Mouse (Mus musculus): Measurements from ENCODE around the gene Adgrb3. TPM values are rescaled to one million over a fixed set of nuclear protein-coding genes. Genes with fewer than 3 reads are reported as not detected.
A peak's percentile ranks its signal among the peaks of the same experiment; 100 is the strongest.

The Adgrb3 gene
- total and polyA plus RNA-seq, 3 experiments: 0.24 to 1.2 (median 1.0) TPM

- DNase-seq: no peak
These were observed 721.9 kb downstream of the Adgrb3 start for GRCm38 (mm10) chr1:25107500-25108101.

- no peak for DNase-seq
These were observed 722.8 kb downstream of the Adgrb3 start for GRCm38 (mm10) chr1:25106679-25107078.

GRCm38 (mm10) chr1:25105367-25105766 lies 724.1 kb downstream of the Adgrb3 start:
- DNase-seq: peak; percentile 6

- no peak for DNase-seq
These were observed 741.3 kb downstream of the Adgrb3 start for GRCm38 (mm10) chr1:25088010-25088719.

- no peak for DNase-seq
These were observed 743.7 kb downstream of the Adgrb3 start for GRCm38 (mm10) chr1:25085616-25086372.

- no peak for DNase-seq
These were observed 747.1 kb downstream of the Adgrb3 start for GRCm38 (mm10) chr1:25082377-25082776.

- DNase-seq: no peak
These were observed 748.1 kb downstream of the Adgrb3 start for GRCm38 (mm10) chr1:25081265-25081849.

GRCm38 (mm10) chr1:25079395-25079794 lies 750.1 kb downstream of the Adgrb3 start:
- no peak for DNase-seq

- no peak for DNase-seq
These were observed 753.6 kb downstream of the Adgrb3 start for GRCm38 (mm10) chr1:25075952-25076351.

GRCm38 (mm10) chr1:25063964-25064363 lies 765.5 kb downstream of the Adgrb3 start:
- no peak for DNase-seq

- DNase-seq: no peak
These were observed 768.6 kb downstream of the Adgrb3 start for GRCm38 (mm10) chr1:25060935-25061334.

GRCm38 (mm10) chr1:25060191-25060590 lies 769.3 kb downstream of the Adgrb3 start:
- no peak for DNase-seq

- no peak for DNase-seq
These were observed 771.9 kb downstream of the Adgrb3 start for GRCm38 (mm10) chr1:25057656-25058055.

- no peak for DNase-seq
These were observed 772.3 kb downstream of the Adgrb3 start for GRCm38 (mm10) chr1:25057212-25057611.

GRCm38 (mm10) chr1:25042091-25042490 lies 787.4 kb downstream of the Adgrb3 start:
- no peak for DNase-seq

GRCm38 (mm10) chr1:25034161-25034560 lies 795.3 kb downstream of the Adgrb3 start:
- no peak for DNase-seq

GRCm38 (mm10) chr1:25033155-25034095 lies 796.1 kb downstream of the Adgrb3 start:
- DNase-seq: no peak

- DNase-seq: no peak
These were observed 806.4 kb downstream of the Adgrb3 start for GRCm38 (mm10) chr1:25023156-25023555.

GRCm38 (mm10) chr1:25017851-25018250 lies 811.7 kb downstream of the Adgrb3 start:
- peak; percentile 57 for DNase-seq

Measured in adrenal gland, adult 2 months (tissue).